Mouse (Mus musculus) embryonic facial prominence, embryonic 14.5 days (tissue): ENCODE data around the gene Erbb3. TPM values are rescaled to one million over a fixed set of nuclear protein-coding genes. Genes with fewer than 3 reads are reported as not detected.

Experiments used
- ATAC-seq: fragments of 200-750 bp; cut with Nextera tagmentation; 2 replicates; pipeline ENCODE4 v1.8.0; 2017; ENCODE audit warnings: low read depth, moderate number of reproducible peaks, moderate TSS enrichment
- DNase-seq: peaks from one replicate; pipeline ENCODE4 v3.0.0-alpha.2; 2015; ENCODE audit warnings: low spot score
- H3K27ac ChIP-seq: fragments of 300-500 bp; sonication (generic); replicated peaks from 2 replicates; pipeline ENCODE4 v1.5.1; 2014; ENCODE audit warnings: low read depth, mild to moderate bottlenecking, low read length, moderate library complexity
- H3K27me3 ChIP-seq: fragments of 300-500 bp; sonication (generic); replicated peaks from 2 replicates; pipeline ENCODE4 v1.6.1; 2014; ENCODE audit warnings: low read length; ENCODE audit not compliant: control insufficient read depth, insufficient read depth
- H3K36me3 ChIP-seq: fragments of 300-500 bp; sonication (generic); 2 replicates; pipeline ENCODE4 v1.6.1; 2014; ENCODE audit warnings: low read length, mixed read lengths; ENCODE audit not compliant: control insufficient read depth, insufficient read depth
- H3K4me1 ChIP-seq: fragments of 300-500 bp; sonication (generic); 2 replicates; pipeline ENCODE4 v1.6.1; 2014; ENCODE audit warnings: antibody characterized with exemption, low read length; ENCODE audit not compliant: control insufficient read depth, insufficient read depth
- H3K4me2 ChIP-seq: fragments of 300-500 bp; sonication (generic); 2 replicates; pipeline ENCODE4 v1.6.1; 2014; ENCODE audit warnings: low read depth, mild to moderate bottlenecking, low read length, moderate library complexity, mixed read lengths
- H3K4me3 ChIP-seq: fragments of 300-500 bp; sonication (generic); 2 replicates; pipeline ENCODE4 v1.5.1; 2014; ENCODE audit warnings: low read depth, mild to moderate bottlenecking, low read length
- H3K9ac ChIP-seq: fragments of 300-500 bp; sonication (generic); 2 replicates; pipeline ENCODE4 v1.6.1; 2014; ENCODE audit warnings: low read depth, mild to moderate bottlenecking, low read length, moderate library complexity, mixed read lengths
- H3K9me3 ChIP-seq: fragments of 300-500 bp; sonication (generic); 2 replicates; pipeline ENCODE4 v1.6.1; 2016; ENCODE audit warnings: low read length; ENCODE audit not compliant: control insufficient read depth
- WGBS: fragments of 180-500 bp; shearing (Covaris S2); extraction: QIAGEN DNeasy Blood & Tissue Kit; methylation state at CpG from one replicate; pipeline ENCODE4 v1.1.7; 2014; 5-methylcytosine and 5-hydroxymethylcytosine counted together
- polyA plus RNA-seq: library from polyadenylated mRNA; unstranded; fragments of >200 nt; fragmentation: Nextera tagmentation; extraction: Ambion mirVana; gene quantifications from 2 replicates; pipeline ENCODE4 v1.2.1, GENCODE M21; 2014

Erbb3 gene
- polyA plus RNA-seq, 1 experiment from 2014 or later = 22.7 TPM

GRCm38 (mm10) chr10:128598476-128598875 is 9.0 kb upstream of the Erbb3 start:
- Histone ChIP-seq H3K27ac (no peak overlapping the region), H3K4me1 (no peaks in the 10 kb centered on the region), H3K4me3 (no peak overlapping the region), H3K27me3 (no peaks in the 10 kb centered on the region), H3K9ac (no peak overlapping the region), H3K36me3 (no peaks in the 10 kb centered on the region), H3K4me2 (no peak overlapping the region), H3K9me3 (no peaks in the 10 kb centered on the region)
- ATAC-seq (no peak), DNase-seq (no peak)
- 62% methylated on average over 2 of the region's 2 CpGs for WGBS

DNA sequence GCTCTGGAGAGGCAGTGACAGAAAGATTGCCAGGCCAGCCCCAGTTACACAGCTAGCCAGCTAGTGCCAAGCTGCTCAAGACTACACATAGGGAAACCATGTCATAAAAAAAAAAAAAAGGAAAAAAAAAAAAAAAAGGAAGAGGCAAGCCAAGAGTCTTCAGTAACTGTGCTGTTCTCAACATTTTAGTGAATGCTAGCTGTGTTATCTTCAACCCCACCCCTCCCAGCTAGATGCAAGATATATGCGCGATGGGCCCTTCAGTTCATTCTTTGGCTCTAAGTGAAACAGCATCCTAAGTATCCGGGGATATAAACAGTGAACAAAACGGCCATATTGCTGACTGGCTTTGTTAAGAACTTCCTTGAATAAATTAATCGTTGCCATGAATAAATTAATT is 3.3 kb upstream of the Erbb3 start:
- 83% methylated on average over 5 of the region's 5 CpGs for WGBS
- ATAC-seq = no peak

GRCm38 (mm10) chr10:128591436-128591835 is 2.0 kb upstream of the Erbb3 start:
- H3K36me3 ChIP-seq = no peaks in the 10 kb centered on the region
- DNase-seq (no peak), ATAC-seq (no peak)
- H3K9me3 ChIP-seq = no peaks in the 10 kb centered on the region
- no peak overlapping the region for H3K4me2 ChIP-seq
- peaks cover 28% of the 10 kb centered on the region for H3K27me3 ChIP-seq
- no peak overlapping the region for H3K4me3 ChIP-seq
- WGBS = 82% methylated on average over 6 of the region's 6 CpGs
- H3K4me1 ChIP-seq = peaks cover 6% of the 10 kb centered on the region; the same call in 1 of the 2 replicates
- no peak overlapping the region for H3K27ac ChIP-seq
- H3K9ac ChIP-seq = no peak overlapping the region

More for the DNA sequence above, 3.3 kb upstream of the Erbb3 start:
- Histone ChIP-seq H3K27ac (no peak overlapping the region), H3K36me3 (no peaks in the 10 kb centered on the region), H3K9me3 (no peaks in the 10 kb centered on the region), H3K27me3 (peaks cover 19% of the 10 kb centered on the region), H3K4me1 (no peaks in the 10 kb centered on the region), H3K9ac (no peak overlapping the region), H3K4me3 (no peak overlapping the region), H3K4me2 (no peak overlapping the region)
- DNase-seq = no peak

DNA sequence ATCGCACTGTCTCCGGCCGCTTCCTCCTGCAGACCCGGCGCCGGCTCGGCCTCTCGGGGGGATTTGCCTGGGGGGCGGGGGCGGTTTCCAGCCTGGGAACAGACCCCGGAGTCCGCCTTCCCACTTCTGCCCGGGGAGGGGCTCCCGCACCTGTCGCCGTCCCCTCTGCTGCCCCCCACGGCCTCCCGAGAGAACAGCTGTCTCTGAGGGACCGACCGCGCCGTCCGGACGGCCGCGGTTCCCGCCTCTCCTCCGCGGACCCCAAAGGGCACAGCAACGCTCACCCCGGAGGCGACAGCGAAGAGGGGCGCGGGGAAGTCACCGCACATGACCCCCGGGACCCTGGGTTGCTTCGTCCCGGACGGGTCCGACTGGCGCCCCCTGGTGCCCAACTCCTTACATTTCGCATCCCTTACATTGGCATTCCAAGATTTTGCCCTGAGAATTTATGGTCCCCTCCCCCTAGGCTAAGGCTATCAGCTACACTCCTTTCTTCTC is 790 bp upstream of the Erbb3 start:
- H3K27me3 ChIP-seq = peaks cover 28% of the 10 kb centered on the region
- WGBS = under 1% methylated on average over 19 of the region's 43 CpGs
- peak overlapping the region; percentile 86 for H3K27ac ChIP-seq
- H3K9ac ChIP-seq = peak overlapping the region; percentile 67
- ATAC-seq = peak; percentile 45
- peaks cover 6% of the 10 kb centered on the region; the same call in 1 of the 2 replicates for H3K4me1 ChIP-seq
- H3K36me3 ChIP-seq = no peaks in the 10 kb centered on the region
- peak; percentile 77 for DNase-seq
- H3K9me3 ChIP-seq = no peaks in the 10 kb centered on the region
- H3K4me2 ChIP-seq = peak overlapping the region; percentile 98
- H3K4me3 ChIP-seq = peak overlapping the region; percentile 69

DNA sequence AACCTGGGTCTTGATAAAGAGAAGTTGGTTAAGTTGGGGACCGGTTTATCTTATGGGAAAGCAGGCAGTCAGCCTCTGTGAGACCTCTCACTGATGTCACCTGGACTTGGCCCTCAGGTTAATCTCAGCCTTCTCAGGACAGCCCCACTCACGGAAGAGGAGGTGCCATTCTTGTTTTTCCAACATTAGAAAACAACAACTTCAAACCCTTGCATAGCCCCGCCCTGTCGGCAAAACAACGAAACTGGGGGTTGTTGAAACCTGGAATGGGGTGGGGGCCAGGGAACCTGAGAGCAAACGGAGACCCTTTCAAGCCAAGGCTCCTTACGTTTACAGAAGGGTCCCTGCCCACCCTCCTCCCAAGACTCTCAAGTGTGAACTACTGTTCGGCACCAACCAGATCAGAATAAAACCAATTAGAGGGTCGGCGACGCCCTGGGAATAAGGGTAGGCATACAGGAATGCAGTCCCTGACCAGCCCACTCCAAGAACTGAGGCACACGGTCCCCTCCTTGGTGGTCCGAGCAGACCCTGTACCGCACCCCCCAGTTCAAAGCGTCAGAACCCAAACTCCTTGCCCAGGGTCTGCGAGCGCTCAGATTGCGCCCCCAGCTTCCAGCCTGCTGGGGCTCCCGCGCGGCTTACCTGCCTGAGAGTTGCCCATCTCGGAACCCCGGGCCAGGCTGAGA is 533 bp downstream of the Erbb3 start:
- peak overlapping the region; percentile 69 for H3K4me3 ChIP-seq
- no peaks in the 10 kb centered on the region for H3K9me3 ChIP-seq
- H3K4me1 ChIP-seq = peaks cover 8% of the 10 kb centered on the region; the same call in 1 of the 2 replicates
- DNase-seq (no peak), ATAC-seq (no peak; the same call in 1 of the 2 replicates)
- H3K27ac ChIP-seq = peak overlapping the region; percentile 86
- no peaks in the 10 kb centered on the region for H3K36me3 ChIP-seq
- H3K4me2 ChIP-seq = peak overlapping the region; percentile 98
- WGBS = 3% methylated on average over 21 of the region's 23 CpGs
- peak overlapping the region; percentile 67 for H3K9ac ChIP-seq
- H3K27me3 ChIP-seq = peaks cover 28% of the 10 kb centered on the region

GRCm38 (mm10) chr10:128588136-128588535 is 1.3 kb downstream of the Erbb3 start:
- peak overlapping the region; percentile 86; the same call in 1 of the 2 replicates for H3K27ac ChIP-seq
- H3K4me3 ChIP-seq = peak overlapping the region; percentile 69
- H3K27me3 ChIP-seq = peaks cover 28% of the 10 kb centered on the region
- peak overlapping the region; percentile 98 for H3K4me2 ChIP-seq
- H3K36me3 ChIP-seq = no peaks in the 10 kb centered on the region
- peaks cover 10% of the 10 kb centered on the region; the same call in 1 of the 2 replicates for H3K4me1 ChIP-seq
- WGBS = 20% methylated on average over 1 of the region's 1 CpGs
- ATAC-seq (peak; percentile 3; the same call in 1 of the 2 replicates), DNase-seq (peak; percentile 63)
- no peak overlapping the region for H3K9ac ChIP-seq
- no peaks in the 10 kb centered on the region for H3K9me3 ChIP-seq

GRCm38 (mm10) chr10:128587697-128588096 is 1.8 kb downstream of the Erbb3 start:
- H3K4me2 ChIP-seq = peak overlapping the region; percentile 98
- H3K27me3 ChIP-seq = peaks cover 28% of the 10 kb centered on the region
- no peaks in the 10 kb centered on the region for H3K36me3 ChIP-seq
- peaks cover 10% of the 10 kb centered on the region; the same call in 1 of the 2 replicates for H3K4me1 ChIP-seq
- 36% methylated on average over 8 of the region's 8 CpGs for WGBS
- DNase-seq = no peak
- 0 out of 2 replicates have a peak, but pooled peaks have one; percentile 0 for ATAC-seq
- H3K9me3 ChIP-seq = no peaks in the 10 kb centered on the region
- peak overlapping the region; percentile 86 for H3K27ac ChIP-seq
- H3K9ac ChIP-seq = no peak overlapping the region
- peak overlapping the region; percentile 69 for H3K4me3 ChIP-seq

DNA sequence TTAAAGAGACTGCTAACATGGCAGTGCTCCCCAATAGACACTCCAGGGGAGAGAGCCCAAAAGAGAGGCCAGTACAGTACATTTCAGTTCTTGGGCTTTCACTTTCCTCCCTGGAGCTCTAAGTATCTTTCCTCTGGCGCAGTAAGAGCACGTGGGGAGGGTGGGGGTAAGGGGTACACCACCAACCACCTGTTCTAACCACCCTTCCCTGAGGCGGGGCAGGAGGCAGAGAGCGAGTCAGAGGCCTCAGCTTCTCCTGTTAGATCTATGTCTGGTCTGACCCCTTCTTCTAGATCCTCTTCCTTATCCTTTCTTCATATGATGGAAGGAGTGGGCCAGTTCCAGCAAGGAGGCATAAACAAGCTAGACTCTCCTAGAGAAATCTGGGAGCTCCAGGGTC is 2.3 kb downstream of the Erbb3 start:
- peak overlapping the region; percentile 98 for H3K4me2 ChIP-seq
- no peaks in the 10 kb centered on the region for H3K36me3 ChIP-seq
- 23% methylated on average over 4 of the region's 4 CpGs for WGBS
- H3K4me3 ChIP-seq = peak overlapping the region; percentile 69; the same call in 1 of the 2 replicates
- ATAC-seq (no peak), DNase-seq (no peak)
- peaks cover 10% of the 10 kb centered on the region; the same call in 1 of the 2 replicates for H3K4me1 ChIP-seq
- peak overlapping the region; percentile 86 for H3K27ac ChIP-seq
- no peaks in the 10 kb centered on the region for H3K9me3 ChIP-seq
- peak overlapping the region; percentile 19; the same call in 1 of the 2 replicates for H3K9ac ChIP-seq
- peaks cover 28% of the 10 kb centered on the region for H3K27me3 ChIP-seq
